Mouse (Mus musculus) cortical plate, adult 2 months (tissue): ENCODE measurements around the gene Mfsd6.

Source experiments
- CTCF ChIP-seq: fragments of 200-500 bp; IDR thresholded peaks from 2 replicates; pipeline ENCODE4 v1.5.1; 2011; ENCODE audit warnings: mild to moderate bottlenecking, control low read depth, low read length; ENCODE audit not compliant: insufficient read depth; ENCODE audit errors: extremely low read depth
- POLR2A ChIP-seq: fragments of 200-500 bp; IDR thresholded peaks from 2 replicates; pipeline ENCODE4 v1.6.1; 2011; ENCODE audit warnings: mild to moderate bottlenecking, low read length, control low read depth; ENCODE audit not compliant: insufficient read depth; ENCODE audit errors: extremely low read depth

- TF ChIP-seq CTCF = no peak
- peak; percentile 61 for TF ChIP-seq POLR2A
Observed at GRCm38 (mm10) chr1:52726371-52727055, 749 bp downstream of the Mfsd6 start.
